Mouse (Mus musculus): ENCODE data around the gene Gm17364.

DNA sequence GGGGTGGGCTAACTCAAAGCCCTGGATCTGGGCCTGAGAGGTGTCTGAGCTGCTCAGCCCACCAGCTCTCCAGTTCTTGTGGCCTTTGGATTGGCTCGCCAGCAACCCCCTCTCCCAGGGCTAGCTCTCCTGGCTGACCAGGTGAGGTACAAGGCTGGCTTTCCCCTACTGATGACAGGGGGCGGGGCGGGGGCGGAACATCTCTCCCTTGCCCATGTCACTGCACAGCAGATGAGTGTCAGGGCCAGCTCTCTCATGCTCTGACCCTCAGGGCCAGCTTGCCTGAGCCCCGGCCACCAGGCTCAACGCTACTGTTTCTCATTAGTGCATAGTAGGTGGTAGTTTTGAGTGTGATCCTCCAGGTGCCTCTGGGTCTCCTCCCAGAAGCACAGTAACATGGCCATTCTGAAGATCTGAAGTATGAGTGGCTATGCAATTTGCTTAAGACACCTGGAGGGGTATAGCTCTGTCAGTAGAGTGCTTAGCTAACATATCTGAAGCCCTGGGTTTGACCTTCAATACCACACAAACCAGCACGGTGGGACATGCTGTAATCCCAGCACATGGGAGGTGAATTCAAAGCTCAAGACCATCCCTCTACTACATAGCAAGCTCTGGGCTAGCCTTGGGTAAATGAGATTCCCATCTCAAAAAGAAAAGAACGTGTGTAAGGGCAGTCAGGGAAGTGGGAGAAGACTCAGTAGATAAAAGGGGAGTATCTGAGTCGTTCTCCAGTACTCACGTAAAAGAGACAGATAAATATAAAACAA, 35.6 kb downstream of the Gm17364 start:
- no peak for TF ChIP-seq CTCF (IDR thresholded peaks at IDR 0.05; ENCODE audit: extremely low read depth, insufficient read depth, insufficient read length, insufficient replicate concordance)
- no peak for TF ChIP-seq POLR2A (IDR thresholded peaks at IDR 0.05; ENCODE audit: low read depth, low read length)

Measured in spleen, adult 2 months (tissue).